Mouse (Mus musculus) stomach, postnatal 0 days (tissue): Measurements from ENCODE around the gene Agbl3. TPM values are rescaled to one million over a fixed set of nuclear protein-coding genes. Genes with fewer than 3 reads are reported as not detected.
A peak's percentile ranks its signal among the peaks of the same experiment; 100 is the strongest.

Experiments
- ATAC-seq: fragments of 200-750 bp; cut with Nextera tagmentation; 2 replicates; pipeline ENCODE4 v1.8.0; 2017; ENCODE audit not compliant: low FRiP score, low TSS enrichment
- DNase-seq: peaks from one replicate; pipeline ENCODE4 v3.0.0-alpha.2; 2016; ENCODE audit warnings: low spot score
- H3K27ac ChIP-seq: fragments of 300-500 bp; sonication (generic); replicated peaks from 2 replicates; pipeline ENCODE4 v1.5.1; 2014; ENCODE audit warnings: mild to moderate bottlenecking, control low read depth
- H3K27me3 ChIP-seq: fragments of 300-500 bp; sonication (generic); 2 replicates; pipeline ENCODE4 v1.6.1; 2014; ENCODE audit warnings: low read length; ENCODE audit not compliant: control insufficient read depth, insufficient read depth
- H3K36me3 ChIP-seq: fragments of 300-500 bp; sonication (generic); 2 replicates; pipeline ENCODE4 v1.6.1; 2014; ENCODE audit warnings: low read length, mixed read lengths; ENCODE audit not compliant: control insufficient read depth, insufficient read depth
- H3K4me1 ChIP-seq: fragments of 300-500 bp; sonication (generic); replicated peaks from 2 replicates; pipeline ENCODE4 v1.6.1; 2014; ENCODE audit warnings: antibody characterized with exemption; ENCODE audit not compliant: control insufficient read depth, insufficient read depth
- H3K4me2 ChIP-seq: fragments of 300-500 bp; sonication (generic); replicated peaks from 2 replicates; pipeline ENCODE4 v1.6.1; 2014; ENCODE audit warnings: low read depth, mild to moderate bottlenecking, control low read depth, moderate library complexity
- H3K4me3 ChIP-seq: fragments of 300-500 bp; sonication (generic); 2 replicates; pipeline ENCODE4 v1.5.1; 2014; ENCODE audit warnings: low read depth, low read length, control low read depth
- H3K9ac ChIP-seq: fragments of 300-500 bp; sonication (generic); 2 replicates; pipeline ENCODE4 v1.6.1; 2014; ENCODE audit warnings: mild to moderate bottlenecking, low read length, control low read depth, mixed read lengths
- H3K9me3 ChIP-seq: fragments of 300-500 bp; sonication (generic); 2 replicates; pipeline ENCODE4 v1.6.1; 2016; ENCODE audit warnings: low read length; ENCODE audit not compliant: control insufficient read depth
- CTCF ChIP-seq: IDR thresholded peaks from 2 replicates; pipeline ENCODE4 v1.5.1; 2016; ENCODE audit warnings: antibody characterized with exemption, low read depth, mild to moderate bottlenecking, moderate library complexity
- EP300 ChIP-seq: optimal IDR thresholded peaks from 2 replicates; pipeline ENCODE3; 2016; ENCODE audit warnings: antibody characterized with exemption
- WGBS: fragments of 180-500 bp; shearing (Covaris S2); extraction: QIAGEN DNeasy Blood & Tissue Kit; methylation state at CpG from one replicate; pipeline ENCODE4 v1.1.7; 2014; 5-methylcytosine and 5-hydroxymethylcytosine counted together
- polyA plus RNA-seq: library from polyadenylated mRNA; unstranded; fragments of >200 nt; fragmentation: Nextera tagmentation; extraction: Ambion mirVana; gene quantifications from 2 replicates; pipeline ENCODE4 v1.2.1, GENCODE M21; 2015

The Agbl3 gene
- polyA plus RNA-seq, 1 experiment from 2014 or later: 6.0 TPM

DNA sequence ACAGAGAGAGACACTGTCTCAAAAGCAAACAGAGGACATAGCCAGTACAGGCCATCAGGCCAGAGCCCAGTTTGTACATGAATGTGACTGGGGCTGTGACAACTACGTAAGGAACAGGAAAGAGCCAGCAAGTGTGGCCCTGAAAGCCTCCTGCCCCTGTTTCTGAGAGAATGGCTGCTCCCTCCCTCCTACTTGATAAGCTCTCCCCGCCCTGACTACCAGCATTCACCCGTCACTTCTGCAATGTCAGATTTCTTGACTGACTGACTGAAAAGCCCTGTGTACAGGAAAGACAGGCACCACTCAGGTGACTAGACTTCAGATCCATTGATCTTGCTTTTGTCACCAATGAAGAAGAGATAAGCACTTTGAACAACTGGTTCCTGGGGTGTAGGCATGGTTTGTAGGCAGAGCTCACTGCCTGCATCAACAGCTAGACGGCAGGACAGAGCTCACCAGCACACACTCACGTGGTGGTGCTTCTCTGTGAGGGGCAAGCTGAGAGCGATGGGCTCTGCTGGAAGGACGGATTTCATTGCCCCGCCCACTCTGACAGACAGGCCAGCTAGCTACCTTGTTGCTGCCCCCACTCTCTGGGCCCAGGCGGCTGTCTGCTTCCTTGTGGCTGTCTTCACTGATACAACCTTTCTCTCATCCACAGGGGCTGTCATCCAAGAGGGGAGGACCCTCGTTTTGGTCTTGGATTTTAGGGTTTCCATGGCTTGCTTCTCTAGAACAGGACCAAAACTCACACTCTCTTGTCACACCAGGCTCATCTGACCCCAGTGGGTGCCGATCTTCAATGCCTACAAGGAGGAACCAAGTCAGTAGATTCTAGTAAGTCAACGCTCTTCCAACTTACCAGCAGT lies 96.0 kb downstream of the Agbl3 start:
- no peak overlapping the region for H3K4me2 ChIP-seq
- no peak overlapping the region for H3K4me3 ChIP-seq
- peak; percentile 47 for DNase-seq
- peak overlapping the region; percentile 65 for H3K27ac ChIP-seq
- peak; percentile 11; the same call in 1 of the 2 replicates for ATAC-seq
- WGBS: 58% methylated on average over 12 of the region's 12 CpGs
- no peaks in the 10 kb centered on the region for H3K9me3 ChIP-seq
- peaks cover 7% of the 10 kb centered on the region; the same call in 1 of the 2 replicates for H3K4me1 ChIP-seq
- H3K9ac ChIP-seq: no peak overlapping the region; the same call in 1 of the 2 replicates
- no peaks in the 10 kb centered on the region; the same call in 1 of the 2 replicates for H3K36me3 ChIP-seq
- TF ChIP-seq EP300 (no peak), CTCF (peak; percentile 52)
- H3K27me3 ChIP-seq: no peaks in the 10 kb centered on the region

DNA sequence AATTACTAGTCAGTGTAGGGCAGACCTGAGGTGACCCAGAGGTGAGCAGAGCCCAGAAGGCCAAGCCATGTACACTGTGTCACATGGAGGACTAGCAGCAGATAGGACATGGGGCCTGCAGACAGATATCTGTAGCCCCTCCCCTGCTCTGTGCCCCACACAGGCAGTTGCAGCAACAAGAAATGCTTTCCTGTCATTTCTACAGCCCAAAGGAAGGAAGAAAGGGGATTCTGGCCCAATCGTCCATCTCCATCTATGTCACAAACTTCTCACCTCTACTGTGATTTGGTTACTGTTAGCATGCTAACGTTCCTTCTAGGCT lies 96.6 kb downstream of the Agbl3 start:
- peak overlapping the region; percentile 58 for H3K4me2 ChIP-seq
- ATAC-seq (no peak), DNase-seq (no peak)
- H3K9ac ChIP-seq: no peak overlapping the region
- no peak overlapping the region for H3K4me3 ChIP-seq
- WGBS: 23% methylated on average over 2 of the region's 2 CpGs
- H3K9me3 ChIP-seq: no peaks in the 10 kb centered on the region
- H3K27ac ChIP-seq: peak overlapping the region; percentile 30; the same call in 1 of the 2 replicates
- H3K4me1 ChIP-seq: peaks cover 7% of the 10 kb centered on the region; the same call in 1 of the 2 replicates
- TF ChIP-seq EP300 (no peak), CTCF (no peak)
- no peaks in the 10 kb centered on the region; the same call in 1 of the 2 replicates for H3K36me3 ChIP-seq
- H3K27me3 ChIP-seq: no peaks in the 10 kb centered on the region

DNA sequence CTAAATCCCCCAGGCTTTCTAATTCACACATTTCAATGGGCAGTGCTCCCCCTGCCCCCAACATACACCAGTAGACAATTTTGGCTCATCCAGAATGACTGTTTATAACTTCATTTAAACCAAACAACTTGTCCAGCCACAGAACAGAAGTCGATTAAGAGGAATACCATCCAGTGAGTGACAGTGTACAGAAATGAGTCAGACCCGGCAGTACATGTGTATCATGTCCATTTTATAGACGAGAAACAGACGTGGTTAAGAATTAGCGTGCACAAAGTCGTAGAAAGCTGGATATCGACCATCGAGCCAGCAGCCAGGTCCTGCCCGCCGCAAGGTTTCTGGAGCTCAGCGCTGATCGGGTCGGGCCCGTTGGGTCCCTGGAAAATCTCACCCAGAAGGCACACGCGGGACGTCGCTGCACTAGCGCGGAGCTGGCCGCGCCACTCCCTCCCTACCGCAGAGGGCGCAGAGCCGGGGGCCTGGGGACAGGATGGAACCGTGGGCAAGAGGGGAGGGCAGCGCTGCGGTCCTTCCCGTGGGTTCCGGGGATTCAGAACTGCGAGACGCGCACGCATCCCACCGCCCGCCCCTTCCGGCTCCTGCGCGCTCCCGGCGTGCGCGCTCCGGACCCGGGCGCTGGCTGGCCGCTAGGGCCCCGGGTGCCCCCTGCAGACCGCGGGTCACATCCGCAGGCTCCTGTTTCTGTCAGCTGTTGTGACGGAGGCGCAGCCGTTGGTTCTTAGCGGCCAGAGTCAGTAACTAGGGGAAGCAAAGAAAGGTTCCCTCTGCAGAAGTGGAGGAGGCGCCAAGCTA lies 97.5 kb downstream of the Agbl3 start, which contains the start of gene Cyren:
TSS of gene Cyren (minus strand) at position 552 of the 813 bp plus-strand sequence.
- H3K4me2 ChIP-seq: peak within 1 kb of the TSS; percentile 58
- peaks cover 7% of the 10 kb centered on the region; the same call in 1 of the 2 replicates for H3K4me1 ChIP-seq
- WGBS: 1% methylated on average over 56 of the region's 56 CpGs
- peak within 1 kb of the TSS; percentile 57 for H3K4me3 ChIP-seq
- peak; percentile 95 for DNase-seq
- H3K9me3 ChIP-seq: no peaks in the 10 kb centered on the region
- peak within 1 kb of the TSS; percentile 74 for H3K9ac ChIP-seq
- peak; percentile 93 for ATAC-seq
- TF ChIP-seq CTCF (peak; percentile 72), EP300 (peak; percentile 5)
- H3K36me3 ChIP-seq: no peaks in the 10 kb centered on the region; the same call in 1 of the 2 replicates
- H3K27ac ChIP-seq: peak within 1 kb of the TSS; percentile 95
- no peaks in the 10 kb centered on the region for H3K27me3 ChIP-seq

DNA sequence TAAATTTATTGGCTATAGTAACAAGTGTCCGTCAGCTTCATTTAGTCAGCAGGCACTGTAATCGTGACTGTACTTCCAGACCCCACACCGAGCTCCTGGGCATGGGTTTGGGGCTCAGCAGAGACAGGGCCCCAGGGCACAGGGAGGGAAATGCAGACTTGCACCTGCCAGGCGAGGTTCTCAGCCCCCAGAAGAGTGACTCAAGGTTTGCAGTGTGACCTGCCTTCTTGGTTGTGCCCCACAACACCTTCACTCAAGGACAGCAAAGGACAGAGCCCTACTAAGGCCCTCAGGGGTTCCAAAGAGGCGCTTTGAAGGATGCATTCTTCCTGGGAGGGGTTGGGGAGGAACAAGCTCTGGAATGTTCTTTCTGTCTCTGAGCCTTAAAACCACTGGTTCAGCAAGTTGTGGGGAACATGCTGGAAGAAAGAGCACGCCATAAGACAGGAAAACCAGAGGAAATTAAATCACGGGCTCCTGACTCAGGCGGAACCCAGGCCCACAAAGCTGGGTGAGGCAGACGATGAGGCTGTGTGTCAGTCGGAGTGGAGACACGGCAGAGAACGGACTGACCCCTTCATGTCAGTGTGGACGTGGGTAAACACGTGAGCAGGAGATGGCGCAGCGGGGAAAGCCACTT lies 99.0 kb downstream of the Agbl3 start:
- TF ChIP-seq CTCF (no peak), EP300 (no peak)
- peaks cover 7% of the 10 kb centered on the region; the same call in 1 of the 2 replicates for H3K4me1 ChIP-seq
- no peaks in the 10 kb centered on the region for H3K9me3 ChIP-seq
- H3K27me3 ChIP-seq: no peaks in the 10 kb centered on the region
- no peak for DNase-seq
- H3K36me3 ChIP-seq: no peaks in the 10 kb centered on the region; the same call in 1 of the 2 replicates
- ATAC-seq: no peak
- no peak overlapping the region for H3K4me3 ChIP-seq
- 91% methylated on average over 16 of the region's 16 CpGs for whole genome bisulfite sequencing
- H3K27ac ChIP-seq: no peak overlapping the region
- H3K4me2 ChIP-seq: no peak overlapping the region
- no peak overlapping the region for H3K9ac ChIP-seq

DNA sequence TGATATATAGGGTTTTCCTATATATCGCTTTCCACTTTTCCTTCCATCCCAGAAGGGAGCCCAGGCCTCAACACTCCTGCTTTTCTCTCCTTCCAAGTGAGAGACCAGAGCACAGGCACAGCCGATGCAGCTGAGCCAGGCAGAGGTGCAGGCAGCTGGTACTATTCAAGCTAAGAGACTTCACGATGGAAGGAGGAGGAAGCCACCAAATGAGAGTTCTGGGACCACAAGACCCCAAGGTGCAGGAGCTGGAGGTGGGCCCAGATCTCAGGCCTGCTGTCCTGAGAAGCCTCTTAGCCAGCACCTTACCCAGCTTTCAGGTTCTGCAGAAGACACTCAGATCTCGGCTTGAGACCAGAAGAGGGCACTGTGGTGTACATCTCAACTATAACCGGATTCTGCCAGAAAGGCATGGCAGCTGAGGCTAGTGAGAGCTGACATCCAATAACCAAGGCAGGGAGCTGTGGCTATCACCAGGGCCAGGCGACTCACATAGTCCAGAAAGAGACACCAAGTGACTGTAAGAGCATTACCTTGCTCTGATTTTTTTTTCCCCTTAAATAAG lies 99.8 kb downstream of the Agbl3 start:
- H3K4me2 ChIP-seq: no peak overlapping the region
- TF ChIP-seq EP300 (no peak), CTCF (peak; percentile 72)
- WGBS: 51% methylated on average over 6 of the region's 6 CpGs
- H3K27me3 ChIP-seq: no peaks in the 10 kb centered on the region
- peak; percentile 47 for DNase-seq
- H3K4me1 ChIP-seq: peaks cover 7% of the 10 kb centered on the region; the same call in 1 of the 2 replicates
- no peak overlapping the region for H3K4me3 ChIP-seq
- no peak overlapping the region for H3K9ac ChIP-seq
- H3K27ac ChIP-seq: no peak overlapping the region
- H3K9me3 ChIP-seq: no peaks in the 10 kb centered on the region
- no peaks in the 10 kb centered on the region; the same call in 1 of the 2 replicates for H3K36me3 ChIP-seq
- no peak for ATAC-seq
